Mouse (Mus musculus) intestine, embryonic 16.5 days (tissue): ENCODE results near the gene Sec61b. TPM values are rescaled to one million over a fixed set of nuclear protein-coding genes. Genes with fewer than 3 reads are reported as not detected.

Source experiments
- ATAC-seq: fragments of 200-750 bp; cut with Nextera tagmentation; 2 replicates; pipeline ENCODE4 v1.8.0; 2017; ENCODE audit warnings: moderate TSS enrichment, moderate library complexity
- H3K27ac ChIP-seq: fragments of 300-500 bp; sonication (generic); 2 replicates; pipeline ENCODE4 v1.5.1; 2014; ENCODE audit warnings: mild to moderate bottlenecking, low read length
- H3K27me3 ChIP-seq: fragments of 300-500 bp; sonication (generic); replicated peaks from 2 replicates; pipeline ENCODE4 v1.6.1; 2014; ENCODE audit warnings: low read length, control low read depth, mixed read lengths; ENCODE audit not compliant: control insufficient read depth, insufficient read depth
- H3K36me3 ChIP-seq: fragments of 300-500 bp; sonication (generic); 2 replicates; pipeline ENCODE4 v1.6.1; 2014; ENCODE audit warnings: low read length, control low read depth; ENCODE audit not compliant: control insufficient read depth, insufficient read depth
- H3K4me1 ChIP-seq: fragments of 300-500 bp; sonication (generic); 2 replicates; pipeline ENCODE4 v1.6.1; 2014; ENCODE audit warnings: low read length, control low read depth, mixed read lengths; ENCODE audit not compliant: control insufficient read depth, insufficient read depth
- H3K4me2 ChIP-seq: fragments of 300-500 bp; sonication (generic); 2 replicates; pipeline ENCODE4 v1.6.1; 2014; ENCODE audit warnings: low read depth, low read length, control low read depth
- H3K4me3 ChIP-seq: fragments of 300-500 bp; sonication (generic); 2 replicates; pipeline ENCODE4 v1.5.1; 2014; ENCODE audit warnings: mild to moderate bottlenecking, low read length
- H3K9ac ChIP-seq: fragments of 300-500 bp; sonication (generic); 2 replicates; pipeline ENCODE4 v1.6.1; 2014; ENCODE audit warnings: low read depth, low read length
- H3K9me3 ChIP-seq: fragments of 300-500 bp; sonication (generic); 2 replicates; pipeline ENCODE4 v1.6.1; 2016; ENCODE audit warnings: low read length, control low read depth; ENCODE audit not compliant: control insufficient read depth
- WGBS: fragments of 180-500 bp; shearing (Covaris S2); extraction: QIAGEN DNeasy Blood & Tissue Kit; methylation state at CpG from one replicate; pipeline ENCODE4 v1.1.7; 2014; 5-methylcytosine and 5-hydroxymethylcytosine counted together
- polyA plus RNA-seq: library from polyadenylated mRNA; unstranded; fragments of >200 nt; fragmentation: Nextera tagmentation; extraction: Ambion mirVana; gene quantifications from 2 replicates; pipeline ENCODE4 v1.2.1, GENCODE M21; 2015

Gene Sec61b
- polyA plus RNA-seq, 1 experiment from 2014 or later, result 418 TPM

DNA sequence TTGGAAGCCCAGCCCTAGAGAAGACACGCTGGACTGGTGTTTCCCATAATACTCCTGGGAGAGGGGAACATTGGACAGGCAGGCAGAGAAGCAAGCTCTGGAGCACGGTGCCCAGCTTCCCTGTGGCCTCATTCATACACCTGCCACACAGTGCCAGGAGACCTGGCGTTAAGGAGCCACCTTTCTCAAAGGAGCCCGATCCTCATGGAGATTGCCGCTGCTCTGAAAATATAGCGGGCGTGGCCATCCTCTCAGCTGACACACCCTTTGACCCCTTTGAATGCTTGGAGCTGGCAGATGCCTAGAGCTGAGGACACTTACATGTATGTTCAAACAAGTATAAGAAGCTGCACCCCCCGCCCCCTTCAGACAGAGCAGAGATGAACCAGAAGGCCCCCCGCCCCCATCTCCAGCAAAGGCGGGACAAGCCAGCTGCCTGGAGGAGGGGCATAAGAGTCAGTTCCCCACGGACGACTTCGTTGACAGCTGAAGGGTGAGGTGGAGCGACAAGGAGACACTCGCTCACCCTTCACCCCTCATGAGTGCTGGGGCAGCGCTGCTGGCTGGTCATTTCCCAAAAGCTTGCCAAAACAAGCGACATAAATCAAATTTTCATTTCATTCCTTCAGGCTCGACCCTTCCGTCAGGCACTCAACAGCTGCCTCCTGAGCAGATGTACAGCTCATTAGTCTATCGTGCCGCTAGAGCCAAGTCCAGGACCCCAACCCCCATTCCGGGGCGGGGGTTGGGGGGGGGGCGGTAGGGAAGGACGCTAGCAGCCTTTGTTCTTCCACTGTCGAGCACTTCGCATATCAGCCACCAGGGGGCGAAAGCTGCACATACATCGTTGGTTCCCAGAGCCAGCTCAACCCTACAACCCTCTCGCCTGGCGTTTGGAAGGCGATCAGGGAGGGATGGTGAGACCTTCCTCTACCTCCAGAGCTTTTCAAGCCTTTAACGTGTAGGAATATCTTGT is 36.8 kb upstream of the Sec61b start:
- Histone ChIP-seq H3K36me3 (no peaks in the 10 kb centered on the region), H3K4me1 (peaks cover 16% of the 10 kb centered on the region), H3K4me2 (peak overlapping the region; percentile 99), H3K9me3 (no peaks in the 10 kb centered on the region), H3K9ac (peak overlapping the region; percentile 76), H3K27me3 (peaks cover 5% of the 10 kb centered on the region; the same call in 1 of the 2 replicates), H3K4me3 (peak overlapping the region; percentile 63), H3K27ac (peak overlapping the region; percentile 41)
- ATAC-seq, result peak; percentile 81
- WGBS, result under 1% methylated on average over 33 of the region's 33 CpGs

GRCm38 (mm10) chr4:47438956-47439355 is 35.5 kb upstream of the Sec61b start:
- Histone ChIP-seq H3K9ac (no peak overlapping the region), H3K4me2 (no peak overlapping the region), H3K4me3 (no peak overlapping the region), H3K27ac (no peak overlapping the region), H3K4me1 (peaks cover 16% of the 10 kb centered on the region), H3K27me3 (peaks cover 5% of the 10 kb centered on the region; the same call in 1 of the 2 replicates), H3K36me3 (no peaks in the 10 kb centered on the region), H3K9me3 (no peaks in the 10 kb centered on the region)
- ATAC-seq, result no peak
- WGBS, result 76% methylated on average over 6 of the region's 6 CpGs

DNA sequence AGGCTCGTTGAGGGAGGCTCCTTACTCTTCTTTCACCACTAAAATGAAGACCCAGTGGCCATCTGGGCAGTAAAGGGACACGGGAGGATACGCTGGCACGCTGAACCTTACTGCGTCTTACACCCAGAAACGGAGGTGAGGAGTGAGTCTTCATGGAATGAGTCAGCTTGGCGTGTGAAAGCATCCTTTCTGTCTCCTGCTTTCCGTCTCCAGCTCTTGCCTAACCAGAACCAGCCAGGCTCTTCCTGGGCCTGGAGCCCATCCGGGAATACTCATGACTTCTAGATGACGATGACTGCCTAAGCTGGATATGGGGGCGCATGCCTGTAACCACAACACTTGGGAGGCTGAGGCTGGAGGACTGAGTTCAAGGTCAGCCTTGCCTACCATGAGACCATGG is 33.5 kb upstream of the Sec61b start:
- no peak for ATAC-seq
- Histone ChIP-seq H3K4me3 (no peak overlapping the region), H3K36me3 (no peaks in the 10 kb centered on the region), H3K9me3 (no peaks in the 10 kb centered on the region), H3K4me2 (no peak overlapping the region), H3K27ac (no peak overlapping the region), H3K4me1 (peaks cover 11% of the 10 kb centered on the region; the same call in 1 of the 2 replicates), H3K27me3 (no peaks in the 10 kb centered on the region), H3K9ac (no peak overlapping the region)
- 89% methylated on average over 11 of the region's 11 CpGs for WGBS

DNA sequence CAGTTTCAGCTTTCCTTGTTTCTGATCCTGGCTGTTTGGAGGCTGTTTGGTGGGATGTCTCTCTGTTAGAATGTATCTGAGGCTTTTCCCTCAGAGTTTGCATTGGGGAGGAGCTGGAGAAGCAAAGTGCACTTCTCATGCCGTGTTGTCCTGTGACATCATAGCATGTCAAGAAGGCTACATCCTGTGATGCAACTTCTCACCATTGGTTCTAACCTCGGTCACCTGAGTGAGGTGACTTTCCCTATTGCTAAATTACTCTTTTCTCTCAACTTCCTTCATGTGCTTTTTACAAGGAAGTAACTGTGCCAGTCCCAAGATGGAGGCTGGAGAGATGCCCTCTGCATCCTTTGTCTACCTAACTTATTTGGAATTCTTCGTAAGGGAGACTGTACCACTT is 25.9 kb upstream of the Sec61b start:
- Histone ChIP-seq H3K9ac (no peak overlapping the region), H3K4me1 (no peaks in the 10 kb centered on the region), H3K27ac (no peak overlapping the region), H3K4me3 (no peak overlapping the region), H3K4me2 (no peak overlapping the region), H3K27me3 (peaks cover 5% of the 10 kb centered on the region; the same call in 1 of the 2 replicates), H3K36me3 (no peaks in the 10 kb centered on the region), H3K9me3 (no peaks in the 10 kb centered on the region)
- ATAC-seq, result no peak
- WGBS, result 85% methylated on average over 3 of the region's 3 CpGs

DNA sequence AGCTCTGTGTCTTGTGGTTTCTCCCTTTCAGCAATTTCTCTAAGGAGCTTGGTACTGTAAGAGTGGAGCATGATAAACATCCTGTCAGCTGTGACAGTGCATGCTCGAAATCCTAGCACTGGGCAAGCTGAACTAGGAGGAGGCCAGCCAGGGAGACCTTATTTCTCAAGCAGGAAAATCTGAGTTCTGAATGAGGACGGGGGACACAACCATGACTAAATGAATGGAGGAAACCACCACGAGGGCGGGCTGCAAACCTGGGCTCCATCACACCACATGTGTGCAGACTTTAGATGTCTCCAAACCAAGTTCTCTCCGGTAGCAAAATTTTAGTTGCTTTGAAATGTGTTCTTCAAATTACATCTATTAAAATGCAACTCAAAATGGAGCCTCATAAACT is 25.3 kb upstream of the Sec61b start:
- H3K4me3 ChIP-seq, result no peak overlapping the region
- ATAC-seq, result no peak
- no peak overlapping the region for H3K9ac ChIP-seq
- H3K9me3 ChIP-seq, result no peaks in the 10 kb centered on the region
- no peaks in the 10 kb centered on the region for H3K36me3 ChIP-seq
- H3K27me3 ChIP-seq, result peaks cover 5% of the 10 kb centered on the region; the same call in 1 of the 2 replicates
- WGBS, result 40% methylated on average over 5 of the region's 5 CpGs
- no peaks in the 10 kb centered on the region for H3K4me1 ChIP-seq
- no peak overlapping the region for H3K27ac ChIP-seq
- H3K4me2 ChIP-seq, result no peak overlapping the region

- Histone ChIP-seq H3K4me3 (no peak overlapping the region), H3K4me1 (no peaks in the 10 kb centered on the region), H3K27ac (no peak overlapping the region), H3K4me2 (no peak overlapping the region), H3K27me3 (peaks cover 5% of the 10 kb centered on the region; the same call in 1 of the 2 replicates), H3K9me3 (no peaks in the 10 kb centered on the region), H3K36me3 (no peaks in the 10 kb centered on the region), H3K9ac (no peak overlapping the region)
- WGBS, result 29% methylated on average over 18 of the region's 18 CpGs
- ATAC-seq, result no peak
Measured at GRCm38 (mm10) chr4:47449586-47450522, 24.6 kb upstream of the Sec61b start.

GRCm38 (mm10) chr4:47467196-47467595 is 7.3 kb upstream of the Sec61b start:
- Histone ChIP-seq H3K4me1 (no peaks in the 10 kb centered on the region), H3K4me3 (no peak overlapping the region), H3K4me2 (no peak overlapping the region), H3K9ac (no peak overlapping the region), H3K9me3 (peaks cover 8% of the 10 kb centered on the region; the same call in 1 of the 2 replicates), H3K36me3 (peaks cover 37% of the 10 kb centered on the region), H3K27ac (no peak overlapping the region), H3K27me3 (no peaks in the 10 kb centered on the region)
- 94% methylated on average over 2 of the region's 2 CpGs for WGBS
- no peak for ATAC-seq

GRCm38 (mm10) chr4:47473586-47473967 is 881 bp upstream of the Sec61b start:
- 3% methylated on average over 12 of the region's 14 CpGs for WGBS
- no peaks in the 10 kb centered on the region for H3K27me3 ChIP-seq
- peak overlapping the region; percentile 82 for H3K4me3 ChIP-seq
- peak overlapping the region; percentile 95 for H3K27ac ChIP-seq
- H3K9ac ChIP-seq, result peak overlapping the region; percentile 89
- no peak; the same call in 1 of the 2 replicates for ATAC-seq
- H3K36me3 ChIP-seq, result peaks cover 28% of the 10 kb centered on the region
- H3K9me3 ChIP-seq, result peaks cover 1% of the 10 kb centered on the region; the same call in 1 of the 2 replicates
- peak overlapping the region; percentile 71 for H3K4me2 ChIP-seq
- H3K4me1 ChIP-seq, result peaks cover 14% of the 10 kb centered on the region
